Mouse (Mus musculus): ENCODE measurements at regions not wholly inside any gene's neighbourhood (a gene's known extent, or its start where the extent isn't known, plus 50 kb on each side); places are given as distances from the start of the nearest gene placed in this dataset.
A peak's percentile ranks its signal among the peaks of the same experiment; 100 is the strongest.

DNA sequence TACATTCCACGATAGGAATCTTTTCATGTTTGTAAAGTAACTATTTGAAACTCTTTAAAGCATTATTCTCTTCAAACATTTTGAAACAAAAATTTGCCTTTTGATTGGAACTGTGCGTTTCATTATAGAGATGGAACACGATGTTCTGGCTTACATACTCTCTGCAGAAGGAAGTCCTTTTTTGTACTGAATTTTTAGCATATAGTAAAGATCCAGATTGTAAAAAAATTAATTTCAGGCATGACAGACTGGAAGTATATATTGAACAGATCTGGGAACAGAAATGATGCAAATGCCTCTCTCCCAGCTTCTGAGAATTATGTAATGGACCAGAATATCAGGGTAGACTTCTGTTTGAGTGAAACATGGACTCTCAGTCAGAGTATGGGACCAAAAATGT lies 566.0 kb upstream of the Mef2c start:
- 95% methylated on average over 3 of the region's 3 CpGs for WGBS

DNA sequence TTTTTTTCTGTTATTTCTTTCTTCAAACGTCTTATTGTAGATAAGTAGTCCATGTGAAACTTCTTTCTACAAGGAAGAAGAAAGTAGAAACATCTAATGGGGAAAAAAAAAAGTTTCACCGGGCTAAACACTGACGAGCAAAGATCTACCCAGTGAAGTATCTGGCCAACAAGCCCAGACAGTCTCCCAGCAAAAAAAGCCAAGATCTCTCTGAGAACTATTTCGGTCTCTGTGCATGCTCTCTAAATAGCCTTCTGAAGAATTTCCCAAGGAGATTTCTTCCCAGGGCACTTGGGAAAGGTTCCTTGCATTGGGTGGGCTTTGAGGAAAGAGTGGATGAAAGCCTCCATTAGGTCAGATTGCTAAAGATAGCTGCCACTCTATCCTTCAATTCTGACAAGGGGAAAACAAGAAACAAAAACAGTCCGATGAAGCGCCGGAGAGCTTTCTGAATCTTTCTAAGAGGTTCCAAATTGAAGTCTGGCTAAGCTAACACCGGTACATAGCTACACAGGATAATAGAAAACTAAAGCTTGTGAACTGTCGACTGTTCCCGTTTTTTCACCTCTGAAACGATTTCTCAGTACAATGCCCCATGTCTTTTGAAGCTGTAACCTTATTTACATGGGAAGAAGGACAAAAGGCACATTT lies 561.0 kb upstream of the Mef2c start:
- WGBS, result 39% methylated on average over 11 of the region's 11 CpGs
- H3K4me1 ChIP-seq, result peaks cover 7% of the 10 kb centered on the region

More for the DNA sequence above, 566.0 kb upstream of the Mef2c start:
- H3K4me2 ChIP-seq, result no peak overlapping the region
- H3K27me3 ChIP-seq, result no peaks in the 10 kb centered on the region
- H3K4me3 ChIP-seq, result no peak overlapping the region
- H3K9me3 ChIP-seq (replicated peaks), result no peaks in the 10 kb centered on the region
- no peak for ATAC-seq
- peaks cover 2% of the 10 kb centered on the region for H3K4me1 ChIP-seq
- H3K36me3 ChIP-seq (ENCODE audit: poor library complexity, severe bottlenecking), result no peaks in the 10 kb centered on the region
- H3K9ac ChIP-seq, result no peak overlapping the region
- H3K27ac ChIP-seq, result no peak overlapping the region

DNA sequence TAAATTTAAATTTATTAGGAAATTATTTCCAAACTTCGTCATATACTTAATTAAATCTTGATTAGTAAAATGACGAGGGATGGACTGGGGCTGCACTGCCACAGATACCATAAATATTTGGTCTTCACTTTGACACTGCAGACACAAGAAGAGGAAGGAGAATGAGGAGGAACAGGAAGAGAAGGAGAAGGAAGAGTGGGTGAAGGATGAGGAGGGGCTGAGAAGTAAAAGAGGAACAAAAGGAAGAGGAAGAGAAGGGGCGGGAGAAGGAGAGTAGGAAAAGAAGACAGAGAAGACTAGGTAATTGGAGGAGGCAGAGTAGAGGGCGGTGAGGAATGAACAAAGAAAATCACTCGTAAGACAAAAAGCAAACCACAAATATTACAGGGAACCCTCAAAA lies 556.9 kb upstream of the Mef2c start:
- Histone ChIP-seq H3K9me3 (replicated peaks) (no peaks in the 10 kb centered on the region), H3K36me3 (ENCODE audit: poor library complexity, severe bottlenecking) (no peaks in the 10 kb centered on the region), H3K4me2 (no peak overlapping the region), H3K4me1 (peaks cover 7% of the 10 kb centered on the region), H3K4me3 (no peak overlapping the region), H3K27ac (no peak overlapping the region), H3K27me3 (no peaks in the 10 kb centered on the region), H3K9ac (no peak overlapping the region)
- no peak for ATAC-seq
- 87% methylated on average over 5 of the region's 5 CpGs for WGBS

More for the DNA sequence above, 561.0 kb upstream of the Mef2c start:
- Histone ChIP-seq H3K9me3 (replicated peaks) (no peaks in the 10 kb centered on the region), H3K9ac (no peak overlapping the region), H3K36me3 (ENCODE audit: poor library complexity, severe bottlenecking) (no peaks in the 10 kb centered on the region), H3K27ac (no peak overlapping the region), H3K4me2 (peak overlapping the region; percentile 23), H3K27me3 (no peaks in the 10 kb centered on the region), H3K4me3 (no peak overlapping the region)
- ATAC-seq, result no peak

DNA sequence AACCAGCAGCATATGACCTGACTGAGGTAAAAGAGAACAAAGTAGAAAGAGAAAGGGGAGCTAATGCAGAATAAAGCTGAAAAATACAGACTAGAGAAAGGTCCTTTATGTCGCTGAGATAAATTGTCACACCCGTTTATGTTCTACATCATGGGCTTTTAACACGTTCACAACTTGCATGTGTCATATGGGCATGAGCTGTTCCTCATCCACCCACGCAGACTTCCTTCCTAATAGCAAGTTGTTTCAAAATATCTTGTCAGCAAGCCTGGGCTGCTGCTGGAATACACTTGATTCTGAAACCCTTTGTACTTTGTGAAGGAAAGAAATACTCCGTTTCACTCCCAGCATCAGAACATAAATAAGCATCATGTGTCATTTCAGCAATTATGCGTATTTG lies 554.3 kb upstream of the Mef2c start:
- no peaks in the 10 kb centered on the region for H3K9me3 ChIP-seq (replicated peaks)
- H3K4me3 ChIP-seq, result no peak overlapping the region
- ATAC-seq, result no peak
- H3K36me3 ChIP-seq (ENCODE audit: poor library complexity, severe bottlenecking), result no peaks in the 10 kb centered on the region
- no peak overlapping the region for H3K27ac ChIP-seq
- no peaks in the 10 kb centered on the region for H3K27me3 ChIP-seq
- H3K4me1 ChIP-seq, result no peaks in the 10 kb centered on the region
- no peak overlapping the region for H3K4me2 ChIP-seq
- H3K9ac ChIP-seq, result no peak overlapping the region
- 86% methylated on average over 6 of the region's 6 CpGs for WGBS

DNA sequence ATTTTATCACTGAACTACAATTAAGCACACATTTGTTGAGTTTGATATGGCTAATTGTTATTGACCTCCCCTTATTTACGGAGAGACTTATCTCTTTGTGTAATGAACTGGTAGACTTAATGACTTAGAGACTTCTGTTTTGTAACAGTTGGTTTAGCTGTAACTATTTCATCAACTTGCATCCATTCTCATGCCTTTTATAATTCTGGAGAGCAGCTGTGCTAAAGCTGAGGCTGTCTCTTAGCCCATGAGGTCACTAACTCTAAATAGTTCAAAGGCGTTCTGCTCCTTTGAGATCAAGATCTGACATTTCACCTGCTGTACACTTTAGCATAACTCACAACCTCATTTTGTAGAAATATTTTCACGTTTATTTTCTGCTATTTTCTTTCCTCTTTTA lies 541.5 kb upstream of the Mef2c start:
- Histone ChIP-seq H3K4me2 (no peak overlapping the region), H3K36me3 (ENCODE audit: poor library complexity, severe bottlenecking) (no peaks in the 10 kb centered on the region), H3K4me3 (no peak overlapping the region), H3K27me3 (no peaks in the 10 kb centered on the region), H3K4me1 (no peaks in the 10 kb centered on the region), H3K9me3 (replicated peaks) (no peaks in the 10 kb centered on the region), H3K27ac (no peak overlapping the region), H3K9ac (no peak overlapping the region)
- WGBS, result 80% methylated on average over 3 of the region's 3 CpGs
- no peak for ATAC-seq

DNA sequence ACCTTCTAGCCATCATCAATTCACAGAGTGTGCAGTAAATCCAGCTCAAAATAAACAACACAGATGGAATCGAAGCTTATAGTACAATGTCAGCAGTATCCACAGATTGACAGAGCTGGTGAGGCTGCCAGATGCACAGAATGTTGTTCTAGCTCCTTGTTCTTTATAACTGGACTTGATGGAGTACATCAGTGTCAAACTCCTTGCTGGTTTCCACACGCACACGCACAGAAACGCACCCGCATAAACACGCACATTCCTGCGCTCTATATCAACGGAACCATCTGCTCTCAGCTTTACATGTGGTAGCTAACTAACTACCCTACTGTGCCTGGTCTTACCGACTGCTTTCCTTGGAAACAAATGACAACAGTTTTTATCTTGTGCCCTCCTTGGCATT lies 532.1 kb upstream of the Mef2c start:
- Histone ChIP-seq H3K27me3 (no peaks in the 10 kb centered on the region), H3K27ac (no peak overlapping the region; the same call in 1 of the 2 replicates), H3K4me2 (no peak overlapping the region), H3K36me3 (ENCODE audit: poor library complexity, severe bottlenecking) (no peaks in the 10 kb centered on the region), H3K4me3 (no peak overlapping the region), H3K4me1 (no peaks in the 10 kb centered on the region), H3K9me3 (replicated peaks) (no peaks in the 10 kb centered on the region), H3K9ac (no peak overlapping the region)
- WGBS, result 72% methylated on average over 9 of the region's 9 CpGs
- ATAC-seq, result peak; percentile 81

DNA sequence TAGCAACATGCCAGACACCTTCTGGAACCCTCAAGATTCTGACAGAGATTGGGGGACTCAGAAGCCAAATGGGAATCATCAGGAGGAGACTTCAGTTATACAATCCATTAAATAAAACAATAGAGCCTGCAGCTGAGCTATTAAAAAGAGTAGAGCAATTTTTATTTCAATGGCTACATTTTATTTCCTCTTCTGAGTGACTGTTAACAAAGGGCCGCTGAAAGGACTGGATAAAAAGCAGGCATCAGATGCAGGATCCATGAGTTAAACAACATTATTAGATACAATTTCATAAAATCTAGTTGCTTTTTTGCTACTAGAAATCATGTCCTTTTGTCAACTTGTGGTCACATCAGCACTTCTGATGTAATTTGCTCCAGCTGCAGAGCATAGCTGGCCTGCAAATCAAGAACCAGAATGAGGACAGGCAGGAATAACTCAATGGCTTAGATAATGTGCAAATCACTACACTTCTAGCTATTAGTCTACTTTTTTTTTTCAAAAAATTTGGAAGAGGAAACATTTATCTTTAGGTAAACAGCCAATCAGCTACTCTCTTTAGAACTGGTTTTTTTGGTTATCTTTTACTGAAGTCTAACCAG lies 529.5 kb upstream of the Mef2c start:
- ATAC-seq, result peak; percentile 63; the same call in 1 of the 2 replicates
- no peaks in the 10 kb centered on the region for H3K4me1 ChIP-seq
- H3K9ac ChIP-seq, result no peak overlapping the region
- no peak overlapping the region for H3K4me3 ChIP-seq
- no peaks in the 10 kb centered on the region for H3K27me3 ChIP-seq
- WGBS, result 78% methylated on average over 1 of the region's 1 CpGs
- H3K9me3 ChIP-seq (replicated peaks), result no peaks in the 10 kb centered on the region
- H3K4me2 ChIP-seq, result no peak overlapping the region
- no peaks in the 10 kb centered on the region for H3K36me3 ChIP-seq (ENCODE audit: poor library complexity, severe bottlenecking)
- H3K27ac ChIP-seq, result no peak overlapping the region

DNA sequence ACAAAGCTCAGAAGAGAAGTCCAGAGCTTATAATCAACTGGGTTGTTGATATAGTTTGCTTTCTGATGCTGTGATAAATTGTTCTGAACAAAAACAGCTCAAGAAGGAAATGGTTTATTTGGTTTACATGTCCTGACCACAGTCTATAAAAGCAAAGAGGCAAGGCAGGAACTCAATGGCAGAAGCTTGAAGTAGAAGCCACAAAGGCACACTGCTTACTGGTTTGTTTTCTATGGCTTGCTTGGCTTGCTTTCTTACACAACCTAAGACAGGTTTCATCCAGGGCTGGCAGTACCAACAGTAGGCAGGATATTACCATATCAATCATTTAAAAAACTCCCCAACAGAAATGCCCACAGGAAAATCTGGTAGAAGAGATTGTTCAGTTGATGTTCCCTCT lies 502.7 kb upstream of the Mef2c start:
- Histone ChIP-seq H3K4me1 (no peaks in the 10 kb centered on the region), H3K9me3 (replicated peaks) (no peaks in the 10 kb centered on the region), H3K4me3 (no peak overlapping the region), H3K27me3 (no peaks in the 10 kb centered on the region), H3K9ac (no peak overlapping the region), H3K27ac (no peak overlapping the region), H3K4me2 (no peak overlapping the region), H3K36me3 (ENCODE audit: poor library complexity, severe bottlenecking) (no peaks in the 10 kb centered on the region)
- no peak for ATAC-seq

DNA sequence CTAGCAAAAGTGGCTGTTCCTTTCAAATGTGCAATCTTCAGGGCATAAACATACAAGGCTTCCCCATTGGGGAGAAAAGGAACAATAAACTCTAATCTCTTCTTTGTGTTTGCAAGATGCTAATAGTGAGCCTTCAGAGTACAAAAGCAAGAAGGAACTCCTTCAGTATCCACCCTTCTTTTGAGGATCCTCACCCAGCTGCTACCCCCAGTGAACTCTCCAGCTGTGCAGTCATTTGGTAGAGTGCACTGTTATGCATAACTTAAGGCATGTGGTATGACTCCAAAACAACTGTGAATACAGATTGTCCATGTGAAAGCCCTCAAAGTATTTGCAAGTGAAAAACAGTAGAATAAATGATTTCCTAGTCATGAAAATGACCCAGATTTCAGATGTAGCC lies 487.1 kb upstream of the Mef2c start:
- no peaks in the 10 kb centered on the region for H3K36me3 ChIP-seq (ENCODE audit: poor library complexity, severe bottlenecking)
- H3K27ac ChIP-seq, result no peak overlapping the region
- H3K4me2 ChIP-seq, result no peak overlapping the region
- no peaks in the 10 kb centered on the region for H3K4me1 ChIP-seq
- H3K9me3 ChIP-seq (replicated peaks), result peaks cover 7% of the 10 kb centered on the region; the same call in 1 of the 2 replicates
- no peak overlapping the region for H3K9ac ChIP-seq
- peak; percentile 62; the same call in 1 of the 2 replicates for ATAC-seq
- no peak overlapping the region for H3K4me3 ChIP-seq
- H3K27me3 ChIP-seq, result no peaks in the 10 kb centered on the region

DNA sequence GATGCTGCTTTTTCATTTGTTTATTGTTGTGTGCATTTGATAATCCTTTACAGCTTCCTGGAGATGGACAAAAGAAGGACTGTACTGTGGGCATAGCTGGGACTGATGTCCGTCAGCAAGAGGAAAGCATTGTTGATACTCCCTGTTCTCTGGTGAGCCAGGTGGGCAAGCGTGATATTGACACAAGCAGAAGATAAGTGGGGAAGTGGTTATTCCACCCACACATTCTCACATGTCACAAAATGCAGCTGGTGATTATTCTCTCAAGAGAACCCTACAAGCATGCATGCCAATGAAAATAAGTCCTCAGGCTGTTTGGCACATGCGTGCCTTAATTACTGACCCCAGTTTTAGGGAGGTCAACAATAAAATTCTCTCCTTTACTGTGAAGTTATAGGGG lies 483.0 kb upstream of the Mef2c start:
- no peaks in the 10 kb centered on the region for H3K36me3 ChIP-seq (ENCODE audit: poor library complexity, severe bottlenecking)
- no peak overlapping the region for H3K27ac ChIP-seq
- no peak overlapping the region for H3K4me3 ChIP-seq
- H3K4me1 ChIP-seq, result no peaks in the 10 kb centered on the region
- H3K9me3 ChIP-seq (replicated peaks), result no peaks in the 10 kb centered on the region
- H3K9ac ChIP-seq, result no peak overlapping the region
- no peak overlapping the region for H3K4me2 ChIP-seq
- H3K27me3 ChIP-seq, result no peaks in the 10 kb centered on the region
- ATAC-seq, result 0 out of 2 replicates have a peak, but pooled peaks have one; percentile 38
- WGBS, result 49% methylated on average over 3 of the region's 3 CpGs

DNA sequence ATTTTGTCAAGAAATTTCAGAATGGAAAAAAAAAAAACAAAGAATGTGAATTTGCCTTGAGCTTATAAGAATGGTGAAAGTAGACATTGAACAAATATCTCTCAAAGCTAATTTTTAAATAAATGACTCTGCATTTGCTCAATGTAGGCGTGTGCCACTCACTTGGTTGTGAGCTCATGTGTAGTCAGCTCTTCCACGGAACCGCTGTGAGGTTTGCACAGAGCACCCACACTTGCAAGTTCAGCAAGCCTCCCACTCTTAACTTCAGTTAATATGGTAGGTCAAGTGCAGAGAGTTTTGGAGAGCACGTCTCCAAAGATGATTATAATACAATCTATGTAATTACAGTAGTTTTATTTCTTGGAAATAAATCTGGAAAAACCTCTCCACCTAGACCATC lies 479.9 kb upstream of the Mef2c start:
- Histone ChIP-seq H3K36me3 (ENCODE audit: poor library complexity, severe bottlenecking) (no peaks in the 10 kb centered on the region), H3K27ac (no peak overlapping the region), H3K4me3 (no peak overlapping the region), H3K4me2 (no peak overlapping the region), H3K4me1 (no peaks in the 10 kb centered on the region), H3K27me3 (no peaks in the 10 kb centered on the region), H3K9me3 (replicated peaks) (no peaks in the 10 kb centered on the region), H3K9ac (no peak overlapping the region)
- 90% methylated on average over 4 of the region's 4 CpGs for WGBS
- ATAC-seq, result no peak

DNA sequence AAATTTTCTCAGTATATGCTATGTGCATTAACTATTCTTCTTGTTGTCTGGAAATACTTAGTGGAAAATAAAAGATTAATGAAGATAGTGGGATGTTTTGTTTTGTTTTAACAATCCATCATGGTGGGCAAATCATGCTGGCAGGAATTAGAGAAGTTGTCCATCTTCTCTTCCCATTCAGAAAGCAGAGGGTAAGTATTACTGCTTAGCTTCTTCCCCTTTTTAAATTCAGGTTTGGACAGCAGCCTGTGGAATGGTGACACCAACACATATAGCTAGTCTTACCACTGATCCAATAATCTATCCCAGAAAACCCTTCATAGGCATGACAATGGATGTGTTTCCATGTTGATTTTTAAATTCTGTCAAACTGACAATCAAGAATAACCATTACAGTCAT lies 467.9 kb upstream of the Mef2c start:
- ATAC-seq, result no peak

DNA sequence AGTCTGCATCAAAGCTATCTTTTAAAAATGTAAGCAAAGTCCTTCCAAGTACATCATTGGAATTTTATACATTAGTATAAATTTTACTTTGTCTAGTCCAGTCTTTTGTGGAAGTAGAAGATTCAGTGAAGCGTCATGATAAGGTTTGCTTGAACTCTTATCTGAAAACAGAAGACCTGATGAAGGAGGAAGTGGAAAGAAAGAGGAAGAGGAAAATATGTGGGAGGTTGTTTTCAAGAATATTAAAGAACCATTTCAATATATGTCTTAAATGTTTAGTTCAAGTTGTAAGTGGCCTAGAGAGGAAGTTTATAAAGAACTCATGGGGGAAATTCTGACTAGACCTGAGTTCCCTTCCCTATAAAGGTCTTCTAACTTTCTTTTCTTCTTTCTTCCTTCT lies 462.3 kb upstream of the Mef2c start:
- Histone ChIP-seq H3K36me3 (ENCODE audit: poor library complexity, severe bottlenecking) (no peaks in the 10 kb centered on the region), H3K27ac (no peak overlapping the region), H3K27me3 (no peaks in the 10 kb centered on the region), H3K9ac (no peak overlapping the region), H3K4me1 (no peaks in the 10 kb centered on the region), H3K4me3 (no peak overlapping the region), H3K9me3 (replicated peaks) (no peaks in the 10 kb centered on the region), H3K4me2 (no peak overlapping the region)
- 97% methylated on average over 1 of the region's 1 CpGs for WGBS
- no peak for ATAC-seq

More for the DNA sequence above, 467.9 kb upstream of the Mef2c start:
- Histone ChIP-seq H3K4me2 (no peak overlapping the region), H3K9me3 (replicated peaks) (no peaks in the 10 kb centered on the region), H3K9ac (no peak overlapping the region), H3K4me3 (no peak overlapping the region), H3K36me3 (ENCODE audit: poor library complexity, severe bottlenecking) (no peaks in the 10 kb centered on the region), H3K27ac (no peak overlapping the region), H3K4me1 (no peaks in the 10 kb centered on the region), H3K27me3 (no peaks in the 10 kb centered on the region)
